Mouse (Mus musculus) embryonic facial prominence, embryonic 12.5 days (tissue): Measurements from ENCODE around the gene Rgs3. TPM values are rescaled to one million over a fixed set of nuclear protein-coding genes. Genes with fewer than 3 reads are reported as not detected.
A peak's percentile ranks its signal among the peaks of the same experiment; 100 is the strongest.

ENCODE experiments used
- ATAC-seq: fragments of 200-750 bp; cut with Nextera tagmentation; 2 replicates; pipeline ENCODE4 v1.8.0; 2017; ENCODE audit not compliant: insufficient number of reproducible peaks, insufficient read depth, low FRiP score, low TSS enrichment
- H3K27ac ChIP-seq: fragments of 300-500 bp; sonication (generic); 2 replicates; pipeline ENCODE4 v1.5.1; 2016; ENCODE audit warnings: mild to moderate bottlenecking
- H3K27me3 ChIP-seq: fragments of 300-500 bp; sonication (generic); 2 replicates; pipeline ENCODE4 v1.6.1; 2016; ENCODE audit warnings: mild to moderate bottlenecking, moderate library complexity
- H3K36me3 ChIP-seq: fragments of 300-500 bp; sonication (generic); 2 replicates; pipeline ENCODE4 v1.6.1; 2016; ENCODE audit warnings: mild to moderate bottlenecking
- H3K4me1 ChIP-seq: fragments of 300-500 bp; sonication (generic); 2 replicates; pipeline ENCODE4 v1.6.1; 2016
- H3K4me2 ChIP-seq: fragments of 300-500 bp; sonication (generic); replicated peaks from 2 replicates; pipeline ENCODE4 v1.6.1; 2016; ENCODE audit warnings: mild to moderate bottlenecking, moderate library complexity
- H3K4me3 ChIP-seq: fragments of 300-500 bp; sonication (generic); 2 replicates; pipeline ENCODE4 v1.5.1; 2016; ENCODE audit warnings: mild to moderate bottlenecking
- H3K9ac ChIP-seq: fragments of 300-500 bp; sonication (generic); 2 replicates; pipeline ENCODE4 v1.6.1; 2016; ENCODE audit warnings: mild to moderate bottlenecking, moderate library complexity
- H3K9me3 ChIP-seq: fragments of 300-500 bp; sonication (generic); 2 replicates; pipeline ENCODE4 v1.6.1; 2016; ENCODE audit warnings: mild to moderate bottlenecking, moderate library complexity
- WGBS: fragments of 180-500 bp; shearing (Covaris S2); methylation state at CpG from one replicate; pipeline ENCODE4 v1.1.7; 2016; 5-methylcytosine and 5-hydroxymethylcytosine counted together
- polyA plus RNA-seq: library from polyadenylated mRNA; unstranded; fragments of >200 nt; fragmentation: Nextera tagmentation; extraction: Ambion mirVana; gene quantifications from 2 replicates; pipeline ENCODE4 v1.2.1, GENCODE M21; 2016

Gene Rgs3
- polyA plus RNA-seq, 1 experiment from 2014 or later = 45.2 TPM

DNA sequence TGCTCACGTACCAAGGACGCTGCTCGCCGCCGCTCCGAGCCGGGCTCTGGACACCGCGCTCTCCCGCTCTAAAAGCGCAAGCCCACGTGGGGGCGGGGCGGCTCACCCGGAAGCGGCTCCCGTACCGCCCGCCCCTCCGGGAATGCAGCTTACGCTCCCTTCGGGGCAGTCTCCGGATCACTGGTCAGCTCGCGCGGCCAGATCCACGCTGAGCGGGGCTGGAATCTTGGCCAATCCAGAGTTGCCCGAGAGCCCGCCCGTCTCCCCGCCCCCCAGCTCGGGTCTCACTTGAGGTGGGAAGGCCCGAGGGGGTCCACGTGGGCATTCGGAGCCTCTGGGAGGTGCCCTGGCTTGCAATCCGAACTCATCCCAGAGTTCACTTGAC, 39.8 kb upstream of the Rgs3 start, which contains the start of gene Alad:
Gene Alad (minus strand): TSS at position 70 of the 385 bp plus-strand sequence.
- Histone ChIP-seq H3K9ac (peak within 1 kb of the TSS; percentile 75), H3K27me3 (no peaks in the 10 kb centered on the region), H3K4me2 (peak within 1 kb of the TSS; percentile 74), H3K27ac (peak within 1 kb of the TSS; percentile 86), H3K4me3 (peak within 1 kb of the TSS; percentile 78), H3K9me3 (no peaks in the 10 kb centered on the region), H3K4me1 (peaks cover 38% of the 10 kb centered on the region), H3K36me3 (peaks cover 16% of the 10 kb centered on the region)
- WGBS = under 1% methylated on average over 37 of the region's 37 CpGs
- peak; percentile 70 for ATAC-seq

DNA sequence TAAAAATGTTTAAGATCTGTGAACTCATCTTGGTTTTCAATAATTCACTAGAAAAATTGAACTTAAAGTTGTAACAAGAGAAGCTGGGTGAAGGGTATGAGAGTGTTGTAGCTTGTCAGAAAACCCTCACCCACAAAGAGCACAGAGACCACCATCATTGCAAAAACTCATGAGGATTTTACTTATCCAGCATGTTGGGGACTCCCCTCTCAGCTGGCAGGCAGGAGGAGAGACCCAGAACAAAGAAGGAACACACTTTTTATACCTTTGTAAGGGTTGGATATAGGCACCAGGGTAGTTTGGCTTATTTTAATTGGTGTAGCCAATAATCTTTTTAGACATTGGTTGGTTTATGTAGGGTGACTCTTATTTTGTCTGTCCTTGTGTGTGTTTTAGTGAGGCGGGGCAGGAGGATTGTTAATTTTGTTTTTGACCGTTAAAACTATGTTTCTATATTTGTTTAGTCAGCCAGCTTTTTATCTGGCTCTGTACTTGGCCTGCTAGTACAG, 38.7 kb upstream of the Rgs3 start:
- Histone ChIP-seq H3K9ac (no peak overlapping the region), H3K4me1 (peaks cover 38% of the 10 kb centered on the region)

DNA sequence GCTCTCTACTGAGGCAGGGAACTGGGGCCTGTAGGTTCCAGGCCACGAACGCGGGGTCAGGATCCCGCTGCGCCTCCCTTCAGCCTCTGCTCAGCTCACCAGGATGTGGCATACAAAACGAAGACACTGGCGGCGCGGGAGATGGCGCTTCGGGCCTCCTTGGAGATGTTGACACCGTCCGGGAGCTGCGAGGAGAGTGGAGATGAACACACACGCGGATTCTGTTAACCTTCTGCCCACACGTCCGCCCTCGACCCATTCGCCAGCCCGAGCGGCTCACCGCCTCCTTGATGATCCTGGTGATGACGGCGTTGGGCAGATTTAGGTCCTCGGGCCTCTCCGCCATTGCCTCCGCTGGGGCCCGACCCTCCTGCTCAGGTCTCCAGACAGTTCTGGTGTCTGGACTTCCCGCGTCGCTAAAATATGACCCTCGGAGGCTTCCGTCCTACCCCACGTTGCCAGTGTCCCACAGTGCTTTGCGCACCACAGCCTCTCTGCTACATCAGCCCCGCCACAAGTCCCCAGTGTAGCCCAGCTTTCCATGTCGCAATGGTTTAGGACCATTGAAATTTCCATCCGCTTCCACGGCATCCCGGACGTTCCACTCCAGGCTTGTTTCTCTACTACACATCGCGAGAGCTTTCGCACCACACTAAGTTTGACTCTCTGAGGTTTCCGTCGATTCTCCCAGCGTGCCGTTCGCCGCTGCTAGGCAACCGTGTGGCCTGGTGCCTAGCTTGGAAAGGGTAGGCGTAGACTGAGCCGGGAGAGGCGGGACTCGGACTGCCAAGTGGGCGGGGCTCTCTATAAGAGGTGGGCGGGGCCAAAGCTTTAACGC, 34.8 kb upstream of the Rgs3 start, which contains the start of the genes Pole3 and 4933430I17Rik:
Gene Pole3 (minus strand): TSS at position 418 of the 838 bp plus-strand sequence.
Gene 4933430I17Rik (plus strand): TSS at position 719 of the 838 bp plus-strand sequence.
- ATAC-seq = peak; percentile 98
- Histone ChIP-seq H3K4me1 (peaks cover 9% of the 10 kb centered on the region), H3K36me3 (peaks cover 16% of the 10 kb centered on the region), H3K9ac (peak within 1 kb of the TSS; percentile 78), H3K4me2 (peak within 1 kb of the TSS; percentile 68), H3K9me3 (no peaks in the 10 kb centered on the region), H3K27me3 (no peaks in the 10 kb centered on the region), H3K4me3 (peak within 1 kb of the TSS; percentile 83), H3K27ac (peak within 1 kb of the TSS; percentile 95)
- under 1% methylated on average over 59 of the region's 59 CpGs for WGBS

More for the DNA sequence above, 38.7 kb upstream of the Rgs3 start:
- H3K27me3 ChIP-seq = no peaks in the 10 kb centered on the region
- no peak overlapping the region for H3K27ac ChIP-seq
- H3K4me3 ChIP-seq = no peak overlapping the region
- ATAC-seq = no peak
- H3K9me3 ChIP-seq = no peaks in the 10 kb centered on the region
- H3K4me2 ChIP-seq = no peak overlapping the region
- WGBS = 94% methylated on average over 2 of the region's 2 CpGs
- H3K36me3 ChIP-seq = peaks cover 16% of the 10 kb centered on the region

DNA sequence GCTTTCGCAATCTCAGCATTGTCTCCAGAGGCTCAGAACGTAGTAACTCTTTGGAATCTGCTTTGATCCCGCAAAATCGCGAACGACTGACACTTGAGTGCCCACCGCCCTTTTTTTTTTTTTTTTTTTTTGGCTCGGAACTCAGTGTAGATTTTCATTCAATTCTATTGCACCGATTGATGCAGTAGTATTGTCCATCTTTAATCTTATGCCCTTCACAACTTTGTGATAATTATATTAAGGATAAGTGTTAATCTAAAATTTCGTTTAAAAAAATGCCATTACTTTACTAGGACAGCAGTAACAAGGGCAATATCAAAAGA, 34.2 kb upstream of the Rgs3 start:
- Histone ChIP-seq H3K9ac (peak overlapping the region; percentile 78; the same call in 1 of the 2 replicates), H3K9me3 (no peaks in the 10 kb centered on the region), H3K27me3 (no peaks in the 10 kb centered on the region), H3K36me3 (peaks cover 16% of the 10 kb centered on the region), H3K27ac (no peak overlapping the region), H3K4me3 (peak overlapping the region; percentile 83), H3K4me1 (peaks cover 9% of the 10 kb centered on the region), H3K4me2 (peak overlapping the region; percentile 68)
- under 1% methylated on average over 10 of the region's 10 CpGs for WGBS
- ATAC-seq = no peak

DNA sequence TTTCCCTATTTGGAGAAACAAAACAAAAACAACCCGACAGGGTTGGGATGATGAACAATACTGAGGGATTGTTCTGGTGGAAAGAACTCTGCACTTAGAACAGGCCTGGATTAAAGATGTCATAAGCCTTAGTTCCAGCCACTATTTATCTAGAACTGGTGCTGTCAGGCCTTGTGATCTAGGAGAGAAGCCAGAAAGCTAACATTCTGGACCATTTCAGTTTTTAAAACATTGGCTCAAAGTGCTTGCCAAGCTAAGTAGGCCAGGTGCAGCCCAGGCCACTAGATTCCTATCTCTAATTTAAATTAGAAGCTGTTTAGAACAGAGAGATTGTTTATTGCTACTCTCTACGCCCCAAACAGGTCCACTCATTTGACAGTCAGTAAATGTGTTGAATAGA, 33.4 kb upstream of the Rgs3 start:
- H3K4me1 ChIP-seq = peaks cover 9% of the 10 kb centered on the region
- no peak overlapping the region for H3K4me3 ChIP-seq
- WGBS = 61% methylated on average over 2 of the region's 2 CpGs
- ATAC-seq = no peak
- no peak overlapping the region for H3K4me2 ChIP-seq
- H3K9me3 ChIP-seq = no peaks in the 10 kb centered on the region
- H3K27ac ChIP-seq = no peak overlapping the region
- peaks cover 16% of the 10 kb centered on the region for H3K36me3 ChIP-seq
- no peaks in the 10 kb centered on the region for H3K27me3 ChIP-seq
- H3K9ac ChIP-seq = no peak overlapping the region

DNA sequence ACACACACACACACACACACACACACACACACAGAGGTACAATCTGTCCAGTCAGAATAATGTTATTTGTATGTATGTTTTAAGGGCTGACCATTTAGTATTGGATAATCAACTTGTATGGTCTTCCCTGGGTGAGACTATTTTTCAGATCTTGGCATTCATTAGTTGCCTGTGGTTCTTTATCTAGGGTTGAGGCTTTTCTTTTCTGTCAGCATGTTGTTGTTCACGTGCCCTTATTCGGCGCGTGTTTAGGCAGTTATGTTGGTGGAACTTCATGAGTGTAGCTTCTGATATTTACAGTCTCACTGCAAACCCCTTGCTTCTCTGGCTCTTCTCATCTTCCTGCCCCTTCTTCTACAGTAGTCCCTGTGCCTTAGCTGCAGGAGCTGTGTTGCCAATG, 32.0 kb upstream of the Rgs3 start:
- H3K27ac ChIP-seq = no peak overlapping the region
- H3K9me3 ChIP-seq = no peaks in the 10 kb centered on the region
- H3K4me3 ChIP-seq = no peak overlapping the region
- no peak for ATAC-seq
- H3K4me1 ChIP-seq = peaks cover 9% of the 10 kb centered on the region
- no peak overlapping the region for H3K4me2 ChIP-seq
- no peaks in the 10 kb centered on the region for H3K27me3 ChIP-seq
- peaks cover 12% of the 10 kb centered on the region for H3K36me3 ChIP-seq
- no peak overlapping the region for H3K9ac ChIP-seq
- WGBS = 82% methylated on average over 4 of the region's 4 CpGs

DNA sequence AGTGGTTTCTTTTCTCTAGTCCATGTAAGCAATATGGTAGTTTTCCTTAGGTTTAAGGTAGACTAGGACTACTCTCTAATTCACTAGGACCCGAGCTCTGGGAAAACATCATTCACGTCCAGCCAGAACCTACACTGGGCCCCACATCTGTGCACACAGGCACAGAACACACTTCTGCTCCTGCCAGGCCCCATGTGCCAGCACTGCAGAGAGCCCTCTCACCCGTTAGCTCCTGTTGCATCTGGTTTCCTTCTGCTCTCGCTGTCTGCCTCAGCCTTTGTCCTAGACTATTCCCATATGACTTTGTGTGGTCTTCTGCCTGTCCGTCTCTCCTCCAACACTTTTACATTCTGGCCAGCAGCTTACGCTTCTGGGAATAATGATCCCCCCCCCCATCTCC, 25.9 kb upstream of the Rgs3 start:
- 53% methylated on average over 6 of the region's 6 CpGs for WGBS
- 0 out of 2 replicates have a peak, but pooled peaks cover 3% of the 10 kb centered on the region for H3K4me1 ChIP-seq
- ATAC-seq = no peak
- H3K9me3 ChIP-seq = no peaks in the 10 kb centered on the region
- no peaks in the 10 kb centered on the region for H3K36me3 ChIP-seq
- peak overlapping the region; percentile 65 for H3K27ac ChIP-seq
- H3K4me3 ChIP-seq = no peak overlapping the region
- H3K27me3 ChIP-seq = no peaks in the 10 kb centered on the region
- H3K9ac ChIP-seq = no peak overlapping the region
- no peak overlapping the region for H3K4me2 ChIP-seq

DNA sequence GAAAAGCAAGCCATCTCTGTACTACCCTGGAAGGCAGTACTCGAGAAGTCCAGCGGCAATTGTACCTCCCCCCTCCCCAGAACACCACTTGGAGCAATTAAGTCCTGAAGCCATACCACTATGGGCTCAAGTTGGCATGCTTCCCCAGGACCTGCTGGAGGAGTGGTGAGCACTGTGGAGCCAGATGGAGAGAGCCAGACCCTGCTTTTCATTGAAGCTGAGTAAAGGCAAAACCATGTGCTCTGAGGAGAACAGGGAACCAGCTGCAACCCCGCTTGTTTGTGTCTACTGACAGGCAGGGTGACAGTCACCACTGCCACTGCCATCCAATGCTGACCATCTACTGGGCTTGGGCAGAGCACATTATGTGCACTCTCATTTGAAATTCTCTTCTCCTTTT, 17.8 kb upstream of the Rgs3 start:
- H3K9me3 ChIP-seq = no peaks in the 10 kb centered on the region
- no peak overlapping the region for H3K4me3 ChIP-seq
- H3K27ac ChIP-seq = no peak overlapping the region
- no peaks in the 10 kb centered on the region for H3K4me1 ChIP-seq
- H3K4me2 ChIP-seq = no peak overlapping the region
- no peak overlapping the region for H3K9ac ChIP-seq
- H3K36me3 ChIP-seq = no peaks in the 10 kb centered on the region
- no peaks in the 10 kb centered on the region for H3K27me3 ChIP-seq
- 74% methylated on average over 3 of the region's 3 CpGs for WGBS
- ATAC-seq = no peak

DNA sequence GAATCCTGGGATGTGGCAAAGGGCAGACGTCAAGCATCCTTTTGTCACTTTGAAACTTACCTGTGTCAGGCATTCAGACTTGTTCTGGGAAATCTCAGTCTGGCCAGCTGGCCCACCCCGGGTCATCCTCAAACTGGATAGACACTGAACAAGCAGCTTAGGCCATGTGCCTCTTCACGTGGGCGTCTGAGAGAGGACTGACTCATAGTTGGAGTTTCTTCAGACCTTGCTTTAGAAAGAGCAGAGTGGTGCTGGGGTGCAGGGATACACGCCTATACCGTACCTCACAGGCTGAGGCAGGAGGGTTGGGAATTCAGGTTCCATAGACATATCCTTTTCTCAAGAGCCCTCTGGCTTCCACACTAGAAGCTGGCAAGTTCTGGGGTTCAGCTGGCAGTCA, 15.9 kb upstream of the Rgs3 start:
- no peaks in the 10 kb centered on the region for H3K4me1 ChIP-seq
- no peak overlapping the region for H3K27ac ChIP-seq
- no peaks in the 10 kb centered on the region for H3K9me3 ChIP-seq
- H3K4me2 ChIP-seq = no peak overlapping the region
- WGBS = 90% methylated on average over 6 of the region's 6 CpGs
- no peaks in the 10 kb centered on the region for H3K36me3 ChIP-seq
- ATAC-seq = no peak
- no peak overlapping the region for H3K9ac ChIP-seq
- no peak overlapping the region for H3K4me3 ChIP-seq
- no peaks in the 10 kb centered on the region for H3K27me3 ChIP-seq

DNA sequence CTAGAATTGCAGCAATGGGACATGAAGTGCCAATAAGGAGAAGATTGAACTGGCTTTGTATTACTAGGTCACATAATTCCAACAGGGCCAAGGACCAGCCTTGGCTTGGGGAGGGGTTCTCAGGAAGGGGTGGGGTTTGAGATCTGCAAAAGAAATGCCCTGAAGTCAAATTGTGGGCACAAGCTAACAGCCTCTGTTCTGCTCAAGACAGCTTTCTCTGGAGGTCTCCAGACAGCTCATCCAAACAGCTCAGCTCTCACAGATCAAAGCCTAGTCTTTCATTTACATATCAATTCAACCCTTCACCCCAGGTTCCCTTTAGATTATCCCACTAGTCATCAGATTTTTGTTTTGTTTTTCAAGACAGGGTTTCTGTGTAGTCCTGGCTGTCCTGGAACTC, 14.8 kb upstream of the Rgs3 start:
- H3K27ac ChIP-seq = no peak overlapping the region
- no peak for ATAC-seq

DNA sequence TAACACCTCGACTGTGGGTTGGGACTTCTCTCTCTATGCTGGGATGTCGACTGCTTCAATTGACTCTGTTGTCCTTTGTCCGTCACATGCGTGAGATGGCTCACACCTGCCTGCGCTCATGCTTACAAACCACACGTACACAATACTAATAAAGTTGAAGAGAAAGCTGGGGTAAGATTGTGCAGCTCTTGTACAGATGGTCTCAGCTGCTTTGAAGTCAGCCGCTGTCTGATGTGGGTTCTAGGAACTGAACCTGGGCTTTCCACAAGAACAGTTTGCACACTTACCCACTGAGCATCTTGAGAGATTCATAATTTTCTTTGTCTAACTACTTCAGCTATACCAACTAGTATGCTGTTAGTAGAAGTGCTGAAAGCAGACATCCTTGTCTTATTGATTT, 7.7 kb upstream of the Rgs3 start:
- H3K27me3 ChIP-seq = no peaks in the 10 kb centered on the region
- H3K4me2 ChIP-seq = no peak overlapping the region
- WGBS = 83% methylated on average over 7 of the region's 7 CpGs
- no peak overlapping the region for H3K27ac ChIP-seq
- no peak overlapping the region for H3K9ac ChIP-seq
- ATAC-seq = no peak
- H3K4me1 ChIP-seq = no peaks in the 10 kb centered on the region
- H3K4me3 ChIP-seq = no peak overlapping the region
- no peaks in the 10 kb centered on the region for H3K36me3 ChIP-seq
- no peaks in the 10 kb centered on the region for H3K9me3 ChIP-seq

More for the DNA sequence above, 14.8 kb upstream of the Rgs3 start:
- H3K9me3 ChIP-seq = no peaks in the 10 kb centered on the region
- H3K9ac ChIP-seq = no peak overlapping the region
- H3K27me3 ChIP-seq = no peaks in the 10 kb centered on the region
- H3K36me3 ChIP-seq = no peaks in the 10 kb centered on the region
- no peak overlapping the region for H3K4me3 ChIP-seq
- H3K4me1 ChIP-seq = no peaks in the 10 kb centered on the region
- H3K4me2 ChIP-seq = no peak overlapping the region

DNA sequence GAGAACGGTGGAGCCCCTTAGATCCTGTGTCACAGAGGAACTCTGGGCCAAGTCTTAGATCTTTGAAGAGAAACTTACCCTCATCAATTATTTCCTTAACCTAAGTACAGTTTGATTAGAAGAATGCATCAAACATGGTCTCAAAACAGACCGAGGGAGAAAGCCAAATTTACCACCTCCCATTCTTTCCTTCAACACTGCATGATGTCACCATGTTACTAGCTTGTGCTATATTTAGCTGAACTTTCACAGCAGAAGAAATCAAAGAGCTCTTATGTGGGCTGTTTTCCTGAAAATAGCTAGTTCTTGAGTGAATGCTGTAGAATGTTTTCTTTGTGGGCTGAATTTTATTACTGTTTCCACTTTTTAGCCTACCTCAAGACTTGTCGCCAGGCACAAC, 2.2 kb upstream of the Rgs3 start:
- no peaks in the 10 kb centered on the region for H3K4me1 ChIP-seq
- no peak overlapping the region for H3K27ac ChIP-seq
- H3K27me3 ChIP-seq = no peaks in the 10 kb centered on the region
- H3K9me3 ChIP-seq = no peaks in the 10 kb centered on the region
- no peak for ATAC-seq
- no peak overlapping the region for H3K4me2 ChIP-seq
- H3K9ac ChIP-seq = no peak overlapping the region
- no peak overlapping the region for H3K4me3 ChIP-seq
- 63% methylated on average over 3 of the region's 3 CpGs for WGBS
- H3K36me3 ChIP-seq = no peaks in the 10 kb centered on the region
